Comparison of ENCODE assay signal across 15 mouse cellular contexts in genomic region chr1:63667201-63667948, GRCm38 (mm10). TPM values are rescaled to one million over a fixed set of nuclear protein-coding genes. Genes with fewer than 3 reads are reported as not detected.
DNase-seq lines count a peak whose midpoint lies in the region; ATAC-seq and TF ChIP-seq lines count a peak whose summit lies in the region.
"Had no signal": no experiment of that assay in that cellular context is flagged by ENCODE, and none has a peak within 500 bp of the region (broad histone marks: within the 10 kb centered on the region; RNA-seq: fewer than 3 reads in every experiment).

No protein-coding gene starts in this region.

- H3K27me3 ChIP-seq in midbrain, embryonic 11.5 days (ENCODE audit: control insufficient read depth, insufficient read depth, low read length) = no peaks in the 10 kb centered on the region
- H3K27me3 ChIP-seq in midbrain, embryonic 10.5 days (ENCODE audit: low read depth, poor library complexity, severe bottlenecking) = 0 out of 2 replicates have a peak, but pooled peaks cover 5% of the 10 kb centered on the region
- H3K27me3 ChIP-seq in embryonic facial prominence, embryonic 11.5 days (ENCODE audit: control insufficient read depth, insufficient read depth, low read length) = no peaks in the 10 kb centered on the region
- H3K27me3 ChIP-seq in hindbrain, embryonic 14.5 days (ENCODE audit: control insufficient read depth, insufficient read depth, low read length) = no peaks in the 10 kb centered on the region
- no peaks in the 10 kb centered on the region for H3K27me3 ChIP-seq in intestine, postnatal 0 days (replicated peaks; ENCODE audit: control insufficient read depth, insufficient read depth, low read length)
- H3K27me3 ChIP-seq in liver, embryonic 12.5 days (replicated peaks) = no peaks in the 10 kb centered on the region; the same call in 1 of the 2 replicates

- no peaks in the 10 kb centered on the region for H3K36me3 ChIP-seq in midbrain, embryonic 11.5 days (ENCODE audit: control insufficient read depth, insufficient read depth, low read length)
- no peaks in the 10 kb centered on the region for H3K36me3 ChIP-seq in midbrain, embryonic 10.5 days
- H3K36me3 ChIP-seq in embryonic facial prominence, embryonic 11.5 days (replicated peaks; ENCODE audit: control insufficient read depth, insufficient read depth, low read depth, low read length) = no peaks in the 10 kb centered on the region
- no peaks in the 10 kb centered on the region for H3K36me3 ChIP-seq in hindbrain, embryonic 14.5 days (replicated peaks; ENCODE audit: control insufficient read depth, insufficient read depth)
- no peaks in the 10 kb centered on the region for H3K36me3 ChIP-seq in intestine, postnatal 0 days (ENCODE audit: control insufficient read depth, insufficient read depth)
- H3K36me3 ChIP-seq in liver, embryonic 12.5 days = no peaks in the 10 kb centered on the region
- H3K36me3 ChIP-seq: limb, embryonic 13.5 days; lung, embryonic 15.5 days had no signal

- DNase-seq in midbrain, embryonic 11.5 days (ENCODE audit: low spot score, missing footprints) = peak; percentile 86
- no peak for DNase-seq in midbrain, embryonic 10.5 days (ENCODE audit: low spot score)
- DNase-seq in embryonic facial prominence, embryonic 11.5 days (ENCODE audit: low spot score) = peak; percentile 9
- DNase-seq in hindbrain, embryonic 14.5 days (ENCODE audit: low spot score) = peak; percentile 47
- DNase-seq in retina, embryonic 14.5 days (ENCODE audit: low spot score) = peak; percentile 88
- DNase-seq: cerebellum, postnatal 36 days; heart, postnatal 4 days; kidney, adult 9 months; right cerebral cortex, postnatal 4 days had no signal

- no peak for TF ChIP-seq CTCF in intestine, postnatal 0 days (IDR thresholded peaks at IDR 0.05; ENCODE audit: low read depth)

- H3K4me1 ChIP-seq in midbrain, embryonic 11.5 days (ENCODE audit: control insufficient read depth, insufficient read depth, low read length) = peaks cover 3% of the 10 kb centered on the region; the same call in 1 of the 2 replicates
- H3K4me1 ChIP-seq in midbrain, embryonic 10.5 days = peaks cover 15% of the 10 kb centered on the region
- no peaks in the 10 kb centered on the region for H3K4me1 ChIP-seq in embryonic facial prominence, embryonic 11.5 days (ENCODE audit: control insufficient read depth, insufficient read depth, low read length)
- H3K4me1 ChIP-seq in hindbrain, embryonic 14.5 days (replicated peaks; ENCODE audit: control insufficient read depth, insufficient read depth, low read length) = peaks cover 16% of the 10 kb centered on the region; the same call in 1 of the 2 replicates
- no peaks in the 10 kb centered on the region for H3K4me1 ChIP-seq in intestine, postnatal 0 days (replicated peaks; ENCODE audit: control insufficient read depth, insufficient read depth, low read length)
- no peaks in the 10 kb centered on the region for H3K4me1 ChIP-seq in liver, embryonic 12.5 days
- H3K4me1 ChIP-seq: lung, embryonic 15.5 days had no signal

- WGBS in midbrain, embryonic 11.5 days = 52% methylated on average over 9 of the region's 9 CpGs
- 55% methylated on average over 9 of the region's 9 CpGs for WGBS in midbrain, embryonic 10.5 days
- 37% methylated on average over 9 of the region's 9 CpGs for WGBS in embryonic facial prominence, embryonic 11.5 days
- 41% methylated on average over 9 of the region's 9 CpGs for WGBS in hindbrain, embryonic 14.5 days
- 56% methylated on average over 9 of the region's 9 CpGs for WGBS in intestine, postnatal 0 days
- 42% methylated on average over 9 of the region's 9 CpGs for WGBS in liver, embryonic 12.5 days (ENCODE audit: insufficient replicate concordance)

- no peak overlapping the region for H3K4me3 ChIP-seq in midbrain, embryonic 11.5 days (ENCODE audit: low read depth, low read length)
- H3K4me3 ChIP-seq in midbrain, embryonic 10.5 days = no peak overlapping the region
- no peak overlapping the region for H3K4me3 ChIP-seq in embryonic facial prominence, embryonic 11.5 days (ENCODE audit: low read depth, low read length)
- no peak overlapping the region for H3K4me3 ChIP-seq in hindbrain, embryonic 14.5 days (replicated peaks; ENCODE audit: low read length)
- no peak overlapping the region for H3K4me3 ChIP-seq in intestine, postnatal 0 days (ENCODE audit: low read depth, low read length)
- H3K4me3 ChIP-seq in liver, embryonic 12.5 days = no peak overlapping the region
- H3K4me3 ChIP-seq: limb, embryonic 13.5 days; lung, embryonic 15.5 days; megakaryocyte, embryonic 14.5 days had no signal

- no peak for ATAC-seq in midbrain, embryonic 11.5 days (ENCODE audit: low FRiP score)
- ATAC-seq in embryonic facial prominence, embryonic 11.5 days (replicated peaks; ENCODE audit: insufficient number of reproducible peaks, low FRiP score, low TSS enrichment, low read depth) = no peak; the same call in 1 of the 2 replicates
- peak; percentile 21; the same call in 1 of the 2 replicates for ATAC-seq in hindbrain, embryonic 14.5 days (ENCODE audit: low FRiP score)
- ATAC-seq in intestine, postnatal 0 days = no peak
- ATAC-seq in liver, embryonic 12.5 days = no peak

- no peaks in the 10 kb centered on the region for H3K9me3 ChIP-seq in midbrain, embryonic 11.5 days (ENCODE audit: control insufficient read depth, low read length)
- H3K9me3 ChIP-seq in midbrain, embryonic 10.5 days (replicated peaks) = no peaks in the 10 kb centered on the region
- H3K9me3 ChIP-seq in embryonic facial prominence, embryonic 11.5 days (replicated peaks; ENCODE audit: control insufficient read depth, low read length) = no peaks in the 10 kb centered on the region
- H3K9me3 ChIP-seq in hindbrain, embryonic 14.5 days (ENCODE audit: control insufficient read depth, low read length) = no peaks in the 10 kb centered on the region
- no peaks in the 10 kb centered on the region for H3K9me3 ChIP-seq in intestine, postnatal 0 days (ENCODE audit: control insufficient read depth)
- H3K9me3 ChIP-seq in liver, embryonic 12.5 days (replicated peaks) = no peaks in the 10 kb centered on the region
- H3K9me3 ChIP-seq: limb, embryonic 13.5 days; lung, embryonic 15.5 days had no signal

- no peak overlapping the region for H3K9ac ChIP-seq in midbrain, embryonic 11.5 days (ENCODE audit: low read length)
- no peak overlapping the region for H3K9ac ChIP-seq in embryonic facial prominence, embryonic 11.5 days (replicated peaks; ENCODE audit: low read length)
- peak overlapping the region; percentile 32; the same call in 1 of the 2 replicates for H3K9ac ChIP-seq in hindbrain, embryonic 14.5 days
- H3K9ac ChIP-seq in intestine, postnatal 0 days (ENCODE audit: low read depth, low read length) = no peak overlapping the region
- no peak overlapping the region for H3K9ac ChIP-seq in liver, embryonic 12.5 days
- H3K9ac ChIP-seq: limb, embryonic 13.5 days; lung, embryonic 15.5 days had no signal

- H3K4me2 ChIP-seq in midbrain, embryonic 11.5 days = no peak overlapping the region
- no peak overlapping the region for H3K4me2 ChIP-seq in embryonic facial prominence, embryonic 11.5 days (ENCODE audit: low read depth, low read length)
- peak overlapping the region; percentile 31 for H3K4me2 ChIP-seq in hindbrain, embryonic 14.5 days (replicated peaks)
- no peak overlapping the region for H3K4me2 ChIP-seq in intestine, postnatal 0 days (replicated peaks; ENCODE audit: low read depth)
- H3K4me2 ChIP-seq in liver, embryonic 12.5 days = no peak overlapping the region
- H3K4me2 ChIP-seq: lung, embryonic 15.5 days had no signal

- H3K27ac ChIP-seq in midbrain, embryonic 11.5 days (ENCODE audit: low read depth, low read length) = no peak overlapping the region
- H3K27ac ChIP-seq in midbrain, embryonic 10.5 days (replicated peaks) = no peak overlapping the region
- H3K27ac ChIP-seq in embryonic facial prominence, embryonic 11.5 days (replicated peaks; ENCODE audit: low read depth, low read length) = no peak overlapping the region
- peak overlapping the region; percentile 34; the same call in 1 of the 2 replicates for H3K27ac ChIP-seq in hindbrain, embryonic 14.5 days
- H3K27ac ChIP-seq in intestine, postnatal 0 days (ENCODE audit: low read depth, low read length) = no peak overlapping the region
- no peak overlapping the region for H3K27ac ChIP-seq in liver, embryonic 12.5 days
- H3K27ac ChIP-seq: limb, embryonic 13.5 days; lung, embryonic 15.5 days had no signal

RNA-seq across cellular contexts. Expression of gene Dytn, which starts 19.4 kb away (rescaled TPM):
- polyA plus RNA-seq in midbrain, embryonic 11.5 days (2014; fragmentation: Nextera tagmentation; extraction: Ambion mirVana) = not detected in 2 replicates
- not detected in 2 replicates for polyA plus RNA-seq in midbrain, embryonic 10.5 days (2016; fragmentation: Nextera tagmentation; extraction: Ambion mirVana)
- polyA plus RNA-seq in embryonic facial prominence, embryonic 11.5 days (2014; fragmentation: Nextera tagmentation; extraction: Ambion mirVana) = 0.07 TPM in 1 of 2 replicates, not detected in the other
- polyA plus RNA-seq in hindbrain, embryonic 14.5 days (2014; fragmentation: Nextera tagmentation; extraction: Ambion mirVana) = 0.04 and 0.13 TPM in 2 replicates
- not detected in 2 replicates for polyA plus RNA-seq in intestine, postnatal 0 days (2015; fragmentation: Nextera tagmentation; extraction: Ambion mirVana)
- polyA plus RNA-seq in liver, embryonic 12.5 days (2016; fragmentation: Nextera tagmentation; extraction: Ambion mirVana) = not detected in 2 replicates
- polyA plus RNA-seq: limb, embryonic 13.5 days; lung, embryonic 15.5 days; stomach, embryonic 16.5 days had no signal

RNA-seq across cellular contexts. Expression of gene Gm39653, which starts 51.6 kb away (rescaled TPM):
- polyA plus RNA-seq in midbrain, embryonic 11.5 days (2014; fragmentation: Nextera tagmentation; extraction: Ambion mirVana) = not detected in 2 replicates
- polyA plus RNA-seq in midbrain, embryonic 10.5 days (2016; fragmentation: Nextera tagmentation; extraction: Ambion mirVana) = not detected in 2 replicates
- polyA plus RNA-seq in embryonic facial prominence, embryonic 11.5 days (2014; fragmentation: Nextera tagmentation; extraction: Ambion mirVana) = not detected in 2 replicates
- polyA plus RNA-seq in hindbrain, embryonic 14.5 days (2014; fragmentation: Nextera tagmentation; extraction: Ambion mirVana) = 0.24 TPM in 1 of 2 replicates, not detected in the other
- polyA plus RNA-seq in intestine, postnatal 0 days (2015; fragmentation: Nextera tagmentation; extraction: Ambion mirVana) = not detected in 2 replicates
- not detected in 2 replicates for polyA plus RNA-seq in liver, embryonic 12.5 days (2016; fragmentation: Nextera tagmentation; extraction: Ambion mirVana)
- polyA plus RNA-seq: limb, embryonic 13.5 days; lung, embryonic 15.5 days; stomach, embryonic 16.5 days had no signal
